Mouse (Mus musculus): ENCODE data around the gene Olfr450.

The Olfr450 gene

GRCm38 (mm10) chr6:42811639-42812038, at the start of gene Olfr450:
Olfr450 (plus strand) TSS chr6:42811939.
- no peak for DNase-seq (ENCODE audit: extremely low read depth, insufficient read length, low spot score)

GRCm38 (mm10) chr6:42777066-42777465, 34.7 kb upstream of the Olfr450 start:
- DNase-seq (ENCODE audit: extremely low read depth, insufficient read length, low spot score), result no peak

GRCm38 (mm10) chr6:42784793-42785192, 26.9 kb upstream of the Olfr450 start, which contains the start of gene Olfr452:
Olfr452 (plus strand) TSS chr6:42785093.
- no peak for DNase-seq (ENCODE audit: extremely low read depth, insufficient read length, low spot score)

- no peak for DNase-seq (ENCODE audit: extremely low read depth, insufficient read length, low spot score)
Measured at GRCm38 (mm10) chr6:42790247-42790948, 21.3 kb upstream of the Olfr450 start.

- DNase-seq (ENCODE audit: extremely low read depth, insufficient read length, low spot score), result no peak
Measured at GRCm38 (mm10) chr6:42790949-42791556, 20.7 kb upstream of the Olfr450 start.

GRCm38 (mm10) chr6:42794982-42795381, 16.8 kb upstream of the Olfr450 start:
- DNase-seq (ENCODE audit: extremely low read depth, insufficient read length, low spot score), result no peak

GRCm38 (mm10) chr6:42834084-42834483, 22.3 kb downstream of the Olfr450 start, which contains the start of gene Olfr449:
Olfr449 (plus strand) TSS chr6:42834384.
- no peak for DNase-seq (ENCODE audit: extremely low read depth, insufficient read length, low spot score)

GRCm38 (mm10) chr6:42860222-42860819, 48.6 kb downstream of the Olfr450 start:
- DNase-seq (ENCODE audit: extremely low read depth, insufficient read length, low spot score), result peak; percentile 1
